Mouse (Mus musculus): ENCODE results near the gene Nek8. TPM values are rescaled to one million over a fixed set of nuclear protein-coding genes. Genes with fewer than 3 reads are reported as not detected.
A peak's percentile ranks its signal among the peaks of the same experiment; 100 is the strongest.

Gene Nek8
- polyA plus RNA-seq, 1 experiment from 2014 or later, result 16.0 TPM

GRCm38 (mm10) chr11:78180081-78180761, 3.7 kb upstream of the Nek8 start:
- H3K27me3 ChIP-seq (ENCODE audit: control insufficient read depth, insufficient read depth, low read length), result no peaks in the 10 kb centered on the region
- H3K36me3 ChIP-seq (ENCODE audit: control insufficient read depth, insufficient read depth, low read length), result peaks cover 23% of the 10 kb centered on the region
- no peaks in the 10 kb centered on the region for H3K9me3 ChIP-seq (ENCODE audit: control insufficient read depth, low read depth, low read length)
- H3K4me1 ChIP-seq (ENCODE audit: control insufficient read depth, insufficient read depth, low read length), result peaks cover 40% of the 10 kb centered on the region
- no peak for ATAC-seq (ENCODE audit: insufficient number of reproducible peaks, insufficient read depth, low FRiP score, low read depth)
- H3K27ac ChIP-seq (ENCODE audit: low read length), result no peak overlapping the region
- 0 out of 2 replicates have a peak overlapping the region, but pooled peaks have one; percentile 56 for H3K4me3 ChIP-seq (ENCODE audit: low read depth, low read length)
- WGBS, result 67% methylated on average over 6 of the region's 6 CpGs
- peak overlapping the region; percentile 94 for H3K4me2 ChIP-seq (replicated peaks; ENCODE audit: low read depth, low read length)
- no peak overlapping the region for H3K9ac ChIP-seq (replicated peaks; ENCODE audit: low read depth, low read length)

- WGBS, result 24% methylated on average over 8 of the region's 8 CpGs
Observed at GRCm38 (mm10) chr11:78179438-78179999, 3.0 kb upstream of the Nek8 start.

GRCm38 (mm10) chr11:78178859-78179437, 2.5 kb upstream of the Nek8 start:
- 0 out of 2 replicates have a peak, but pooled peaks have one; percentile 1 for ATAC-seq (ENCODE audit: insufficient number of reproducible peaks, insufficient read depth, low FRiP score, low read depth)
- H3K4me3 ChIP-seq (ENCODE audit: low read depth, low read length), result peak overlapping the region; percentile 56
- H3K4me1 ChIP-seq (ENCODE audit: control insufficient read depth, insufficient read depth, low read length), result peaks cover 40% of the 10 kb centered on the region

More at GRCm38 (mm10) chr11:78179438-78179999, 3.0 kb upstream of the Nek8 start:
- Histone ChIP-seq H3K27ac (ENCODE audit: low read length) (peak overlapping the region; percentile 98; the same call in 1 of the 2 replicates), H3K9me3 (ENCODE audit: control insufficient read depth, low read depth, low read length) (no peaks in the 10 kb centered on the region), H3K4me3 (ENCODE audit: low read depth, low read length) (peak overlapping the region; percentile 56), H3K4me1 (ENCODE audit: control insufficient read depth, insufficient read depth, low read length) (peaks cover 40% of the 10 kb centered on the region), H3K27me3 (ENCODE audit: control insufficient read depth, insufficient read depth, low read length) (no peaks in the 10 kb centered on the region), H3K36me3 (ENCODE audit: control insufficient read depth, insufficient read depth, low read length) (peaks cover 23% of the 10 kb centered on the region), H3K9ac (replicated peaks; ENCODE audit: low read depth, low read length) (peak overlapping the region; percentile 69; the same call in 1 of the 2 replicates), H3K4me2 (replicated peaks; ENCODE audit: low read depth, low read length) (peak overlapping the region; percentile 94)
- ATAC-seq (ENCODE audit: insufficient number of reproducible peaks, insufficient read depth, low FRiP score, low read depth), result no peak

GRCm38 (mm10) chr11:78177903-78178858, 1.7 kb upstream of the Nek8 start:
- ATAC-seq (ENCODE audit: insufficient number of reproducible peaks, insufficient read depth, low FRiP score, low read depth), result peak; percentile 86
- H3K4me1 ChIP-seq (ENCODE audit: control insufficient read depth, insufficient read depth, low read length), result peaks cover 40% of the 10 kb centered on the region
- H3K4me2 ChIP-seq (replicated peaks; ENCODE audit: low read depth, low read length), result peak overlapping the region; percentile 94
- no peaks in the 10 kb centered on the region for H3K9me3 ChIP-seq (ENCODE audit: control insufficient read depth, low read depth, low read length)
- peaks cover 23% of the 10 kb centered on the region for H3K36me3 ChIP-seq (ENCODE audit: control insufficient read depth, insufficient read depth, low read length)
- peak overlapping the region; percentile 69 for H3K9ac ChIP-seq (replicated peaks; ENCODE audit: low read depth, low read length)
- H3K4me3 ChIP-seq (ENCODE audit: low read depth, low read length), result peak overlapping the region; percentile 56
- H3K27ac ChIP-seq (ENCODE audit: low read length), result peak overlapping the region; percentile 98
- no peaks in the 10 kb centered on the region for H3K27me3 ChIP-seq (ENCODE audit: control insufficient read depth, insufficient read depth, low read length)
- under 1% methylated on average over 75 of the region's 84 CpGs for WGBS

More at GRCm38 (mm10) chr11:78178859-78179437, 2.5 kb upstream of the Nek8 start:
- Histone ChIP-seq H3K36me3 (ENCODE audit: control insufficient read depth, insufficient read depth, low read length) (peaks cover 23% of the 10 kb centered on the region), H3K27me3 (ENCODE audit: control insufficient read depth, insufficient read depth, low read length) (no peaks in the 10 kb centered on the region), H3K9me3 (ENCODE audit: control insufficient read depth, low read depth, low read length) (no peaks in the 10 kb centered on the region), H3K9ac (replicated peaks; ENCODE audit: low read depth, low read length) (peak overlapping the region; percentile 69), H3K27ac (ENCODE audit: low read length) (peak overlapping the region; percentile 98), H3K4me2 (replicated peaks; ENCODE audit: low read depth, low read length) (peak overlapping the region; percentile 94)
- under 1% methylated on average over 29 of the region's 29 CpGs for WGBS

- peak overlapping the region; percentile 56 for H3K4me3 ChIP-seq (ENCODE audit: low read depth, low read length)
- H3K4me1 ChIP-seq (ENCODE audit: control insufficient read depth, insufficient read depth, low read length), result peaks cover 40% of the 10 kb centered on the region
- no peaks in the 10 kb centered on the region for H3K27me3 ChIP-seq (ENCODE audit: control insufficient read depth, insufficient read depth, low read length)
- peak; percentile 20; the same call in 1 of the 2 replicates for ATAC-seq (ENCODE audit: insufficient number of reproducible peaks, insufficient read depth, low FRiP score, low read depth)
- peaks cover 30% of the 10 kb centered on the region for H3K36me3 ChIP-seq (ENCODE audit: control insufficient read depth, insufficient read depth, low read length)
- peak overlapping the region; percentile 94 for H3K4me2 ChIP-seq (replicated peaks; ENCODE audit: low read depth, low read length)
- H3K9me3 ChIP-seq (ENCODE audit: control insufficient read depth, low read depth, low read length), result no peaks in the 10 kb centered on the region
- H3K9ac ChIP-seq (replicated peaks; ENCODE audit: low read depth, low read length), result peak overlapping the region; percentile 69; the same call in 1 of the 2 replicates
- H3K27ac ChIP-seq (ENCODE audit: low read length), result peak overlapping the region; percentile 98
- under 1% methylated on average over 10 of the region's 10 CpGs for WGBS
Observed at GRCm38 (mm10) chr11:78177437-78177836, 962 bp upstream of the Nek8 start.

- H3K4me3 ChIP-seq (ENCODE audit: low read depth, low read length), result peak overlapping the region; percentile 56
- under 1% methylated on average over 23 of the region's 23 CpGs for WGBS
- no peaks in the 10 kb centered on the region for H3K9me3 ChIP-seq (ENCODE audit: control insufficient read depth, low read depth, low read length)
Observed at GRCm38 (mm10) chr11:78176905-78177331, 443 bp upstream of the Nek8 start.

GRCm38 (mm10) chr11:78175771-78176401, 589 bp downstream of the Nek8 start:
- WGBS, result 1% methylated on average over 9 of the region's 10 CpGs
- no peaks in the 10 kb centered on the region for H3K9me3 ChIP-seq (ENCODE audit: control insufficient read depth, low read depth, low read length)
- H3K4me2 ChIP-seq (replicated peaks; ENCODE audit: low read depth, low read length), result peak overlapping the region; percentile 94
- no peaks in the 10 kb centered on the region for H3K27me3 ChIP-seq (ENCODE audit: control insufficient read depth, insufficient read depth, low read length)
- H3K9ac ChIP-seq (replicated peaks; ENCODE audit: low read depth, low read length), result peak overlapping the region; percentile 69
- peaks cover 16% of the 10 kb centered on the region for H3K36me3 ChIP-seq (ENCODE audit: control insufficient read depth, insufficient read depth, low read length)
- peaks cover 26% of the 10 kb centered on the region for H3K4me1 ChIP-seq (ENCODE audit: control insufficient read depth, insufficient read depth, low read length)
- peak overlapping the region; percentile 56 for H3K4me3 ChIP-seq (ENCODE audit: low read depth, low read length)
- peak overlapping the region; percentile 98 for H3K27ac ChIP-seq (ENCODE audit: low read length)
- no peak for ATAC-seq (ENCODE audit: insufficient number of reproducible peaks, insufficient read depth, low FRiP score, low read depth)

More at GRCm38 (mm10) chr11:78176905-78177331, 443 bp upstream of the Nek8 start:
- peaks cover 27% of the 10 kb centered on the region for H3K36me3 ChIP-seq (ENCODE audit: control insufficient read depth, insufficient read depth, low read length)
- H3K27me3 ChIP-seq (ENCODE audit: control insufficient read depth, insufficient read depth, low read length), result no peaks in the 10 kb centered on the region
- peak overlapping the region; percentile 69 for H3K9ac ChIP-seq (replicated peaks; ENCODE audit: low read depth, low read length)
- peaks cover 34% of the 10 kb centered on the region for H3K4me1 ChIP-seq (ENCODE audit: control insufficient read depth, insufficient read depth, low read length)
- peak overlapping the region; percentile 94 for H3K4me2 ChIP-seq (replicated peaks; ENCODE audit: low read depth, low read length)
- no peak for ATAC-seq (ENCODE audit: insufficient number of reproducible peaks, insufficient read depth, low FRiP score, low read depth)
- peak overlapping the region; percentile 98 for H3K27ac ChIP-seq (ENCODE audit: low read length)

Data from stomach, embryonic 14.5 days (tissue).